Mouse (Mus musculus) left cerebral cortex, adult 9 months (tissue): ENCODE data around the gene Prmt3.
A peak's percentile ranks its signal among the peaks of the same experiment; 100 is the strongest.

Experiments
- DNase-seq, 2 experiments: peaks; one replicate each; pipeline ENCODE4 v3.0.0; 2022; ENCODE audit warnings: low spot score in 2 of 2

Prmt3 gene

GRCm38 (mm10) chr7:49797171-49797570, 19.0 kb downstream of the Prmt3 start:
- DNase-seq = no peak

GRCm38 (mm10) chr7:49803511-49803910, 25.4 kb downstream of the Prmt3 start:
- no peak for DNase-seq

- no peak for DNase-seq
Observed at GRCm38 (mm10) chr7:49804638-49805165, 26.6 kb downstream of the Prmt3 start.

- DNase-seq = no peak
Observed at GRCm38 (mm10) chr7:49805618-49806017, 27.5 kb downstream of the Prmt3 start.

DNA sequence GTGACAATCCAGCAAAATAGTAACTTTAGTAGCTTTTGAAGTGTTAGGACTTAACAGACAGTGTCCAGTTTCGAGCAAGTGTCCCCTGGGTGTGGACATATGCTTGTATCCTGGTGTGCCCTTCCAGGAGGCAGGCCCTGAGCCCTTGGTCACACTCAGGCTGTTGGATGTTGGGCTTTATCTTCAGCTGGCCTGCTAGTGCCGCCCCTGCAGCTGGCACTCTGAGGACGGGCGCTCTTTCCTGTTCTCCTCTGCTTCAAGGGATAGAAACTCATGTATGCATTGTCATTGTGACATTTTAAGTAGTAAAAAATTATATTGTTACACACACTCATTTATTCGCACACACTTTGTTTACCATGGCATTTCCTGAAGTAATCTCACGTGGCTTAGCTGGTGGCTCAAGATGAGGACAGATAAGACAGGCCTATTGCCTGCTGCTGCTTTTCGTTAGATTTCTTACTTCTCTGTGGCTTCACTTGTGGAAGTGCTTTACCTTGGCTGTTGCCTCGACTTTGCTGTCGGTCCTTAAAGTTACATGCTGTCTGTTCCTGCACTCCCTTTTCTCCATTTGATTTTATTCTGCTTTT, 29.0 kb downstream of the Prmt3 start:
- DNase-seq = no peak

DNA sequence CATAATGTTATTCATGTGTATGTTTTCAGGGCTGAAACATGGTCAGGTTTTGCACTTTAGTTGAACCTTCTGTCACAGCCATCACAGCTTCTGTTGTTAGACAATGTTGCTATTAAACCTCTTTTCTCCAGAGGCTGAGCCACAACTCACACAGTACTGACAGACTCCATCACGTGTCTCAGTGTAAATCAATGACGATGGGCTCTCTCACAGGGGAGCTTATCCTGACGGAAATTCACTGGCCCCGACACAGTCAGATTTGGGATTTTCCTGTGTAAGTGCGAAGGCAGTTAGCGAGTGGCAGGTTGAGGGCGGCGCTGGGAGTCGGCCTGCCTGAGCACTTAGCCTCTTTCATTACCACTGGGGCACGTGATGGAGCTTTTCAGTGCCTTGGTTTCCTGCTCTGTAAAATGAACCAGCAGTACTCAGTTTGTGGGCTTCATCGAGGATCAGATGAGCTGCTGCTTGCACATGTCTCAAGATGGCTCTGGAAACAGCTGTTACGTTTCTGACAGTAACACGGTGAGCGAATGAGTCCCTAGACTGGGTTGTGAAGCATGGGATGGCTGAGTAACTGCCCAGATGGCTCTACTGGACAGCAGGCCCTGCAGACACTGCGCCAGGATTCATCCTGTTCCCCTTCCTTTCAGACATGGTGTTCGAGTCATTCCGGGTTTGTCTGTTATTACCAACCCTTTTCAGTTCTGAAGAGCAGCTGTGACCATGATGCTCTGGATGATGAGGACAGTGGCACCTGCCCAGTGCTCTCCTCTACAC, 29.9 kb downstream of the Prmt3 start:
- DNase-seq = no peak

DNA sequence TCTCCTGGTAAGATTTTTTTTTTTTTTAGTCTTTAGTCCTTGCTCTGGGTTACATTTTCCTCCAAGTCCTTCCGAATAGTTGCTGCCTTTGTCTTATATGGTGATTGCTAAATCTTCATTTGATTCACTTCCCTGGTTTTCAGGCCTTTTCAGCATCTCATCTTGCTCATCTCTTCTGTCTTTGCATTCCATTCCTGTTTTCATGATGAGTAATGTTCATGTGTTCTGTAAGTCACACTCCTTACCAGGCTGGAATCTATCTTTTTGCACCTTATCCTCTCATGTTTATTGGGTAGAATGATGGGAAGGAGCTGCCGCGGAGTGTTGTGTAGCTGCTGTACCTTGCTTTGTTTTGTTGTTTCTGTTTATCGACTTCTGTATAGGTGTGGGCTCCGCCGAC, 31.0 kb downstream of the Prmt3 start:
- DNase-seq = no peak

- DNase-seq = no peak
Observed at GRCm38 (mm10) chr7:49809562-49809961, 31.4 kb downstream of the Prmt3 start.

- peak in 1 of 2 experiments; percentile 30 for DNase-seq
Observed at GRCm38 (mm10) chr7:49811346-49811745, 33.2 kb downstream of the Prmt3 start.

- no peak for DNase-seq
Observed at GRCm38 (mm10) chr7:49819393-49819792, 41.2 kb downstream of the Prmt3 start.

- no peak for DNase-seq
Observed at GRCm38 (mm10) chr7:49821370-49821769, 43.2 kb downstream of the Prmt3 start.

DNA sequence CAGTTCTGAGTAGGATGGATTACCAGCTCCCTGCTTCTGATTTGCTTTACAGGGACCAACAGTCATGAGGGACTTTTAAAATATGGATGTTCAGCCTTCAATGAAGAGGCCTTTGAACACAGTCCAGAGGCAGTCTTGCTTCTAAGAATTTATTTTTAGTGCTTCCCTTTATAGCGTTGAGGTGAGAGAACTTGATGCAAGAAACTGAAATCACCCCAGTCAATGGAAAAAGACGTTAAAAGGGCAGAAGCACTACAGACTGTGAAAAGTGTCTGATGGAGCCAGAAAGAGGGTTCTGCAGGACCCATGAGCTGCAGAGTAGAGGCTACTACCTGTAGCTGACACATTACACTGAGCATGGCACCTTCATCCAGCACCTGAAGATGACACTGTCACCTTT, 43.9 kb downstream of the Prmt3 start:
- DNase-seq = no peak

GRCm38 (mm10) chr7:49823595-49823994, 45.4 kb downstream of the Prmt3 start:
- DNase-seq = no peak

DNA sequence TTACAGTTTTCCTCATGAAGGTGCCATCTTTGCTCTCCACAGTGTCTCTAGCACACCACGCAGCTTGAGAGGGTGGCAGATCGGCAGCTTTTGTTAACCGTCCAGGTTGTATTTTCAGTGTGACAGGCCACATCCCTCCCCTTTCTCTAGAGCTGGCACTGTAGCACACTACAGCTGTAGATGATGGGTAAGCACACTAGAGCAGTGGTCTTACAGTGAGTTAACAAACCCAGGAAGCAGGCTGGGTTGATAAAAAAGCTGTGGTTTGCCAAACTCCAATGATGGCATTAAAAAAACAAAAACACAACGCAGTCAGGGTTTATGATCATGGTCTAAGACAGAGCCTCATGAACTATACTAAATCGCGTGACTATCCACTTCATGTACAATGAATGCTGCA, 45.9 kb downstream of the Prmt3 start:
- DNase-seq = no peak

- DNase-seq = no peak
Observed at GRCm38 (mm10) chr7:49824581-49824980, 46.4 kb downstream of the Prmt3 start.

- no peak for DNase-seq
Observed at GRCm38 (mm10) chr7:49825492-49825891, 47.3 kb downstream of the Prmt3 start.

DNA sequence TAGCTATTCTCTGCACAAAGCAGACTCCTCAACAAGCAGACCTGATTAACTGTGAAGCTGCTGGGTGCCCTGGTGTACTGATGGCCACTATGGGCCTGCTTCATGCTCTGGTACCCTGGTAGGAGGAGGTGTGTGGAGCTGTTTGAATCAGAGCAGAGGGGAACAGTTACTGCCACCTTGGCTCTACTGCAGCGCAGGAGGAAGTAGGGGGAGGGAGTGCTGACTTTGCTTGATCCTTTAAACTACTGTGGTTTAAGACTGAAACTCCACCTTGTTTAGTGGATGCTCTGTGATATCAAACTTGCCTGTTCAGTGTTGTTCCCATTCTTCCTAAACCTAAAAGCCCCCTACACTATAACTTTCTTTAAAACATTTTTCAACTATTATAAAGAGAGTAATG, 49.8 kb downstream of the Prmt3 start:
- no peak for DNase-seq

- DNase-seq = peak in 1 of 2 experiments; percentile 19
Observed at GRCm38 (mm10) chr7:49842366-49843282, 64.5 kb downstream of the Prmt3 start.

GRCm38 (mm10) chr7:49843304-49843933, 65.3 kb downstream of the Prmt3 start:
- no peak for DNase-seq

- no peak for DNase-seq
Observed at GRCm38 (mm10) chr7:49847939-49848338, 69.8 kb downstream of the Prmt3 start.

GRCm38 (mm10) chr7:49853342-49854181, 75.4 kb downstream of the Prmt3 start:
- no peak for DNase-seq
